In genomic region chr12:84100604-84101492, GRCm38 (mm10) we compare ENCODE assay signal across 8 mouse cellular contexts. TPM values are rescaled to one million over a fixed set of nuclear protein-coding genes. Genes with fewer than 3 reads are reported as not detected.
DNase-seq lines count a peak whose midpoint lies in the region; ATAC-seq lines count a peak whose summit lies in the region.
"Not testable (repeated sequence)": the region's sequence is repeated elsewhere in the genome, so short reads cannot be mapped to it uniquely, and the experiment has no call there.

Gene Acot6 (plus strand): TSS chr12:84100654.

- not testable (repeated sequence) for H3K4me1 ChIP-seq in embryonic facial prominence, embryonic 12.5 days; intestine, embryonic 16.5 days (ENCODE audit: control insufficient read depth, insufficient read depth, low read length)

- under 1% methylated on average over 78 of the region's 80 CpGs for WGBS in embryonic facial prominence, embryonic 12.5 days
- under 1% methylated on average over 69 of the region's 80 CpGs for WGBS in intestine, embryonic 16.5 days

- not testable (repeated sequence) for H3K27ac ChIP-seq in embryonic facial prominence, embryonic 12.5 days
- peak within 1 kb of the TSS; percentile 51; the same call in 1 of the 2 replicates for H3K27ac ChIP-seq in intestine, embryonic 16.5 days (ENCODE audit: low read length)

- H3K9ac ChIP-seq in embryonic facial prominence, embryonic 12.5 days = peak within 1 kb of the TSS; percentile 68
- peak within 1 kb of the TSS; percentile 75 for H3K9ac ChIP-seq in intestine, embryonic 16.5 days (ENCODE audit: low read depth, low read length)

- H3K4me3 ChIP-seq in embryonic facial prominence, embryonic 12.5 days = peak within 1 kb of the TSS; percentile 55
- peak within 1 kb of the TSS; percentile 61 for H3K4me3 ChIP-seq in intestine, embryonic 16.5 days (ENCODE audit: low read length)

- H3K36me3 ChIP-seq in embryonic facial prominence, embryonic 12.5 days; intestine, embryonic 16.5 days (ENCODE audit: control insufficient read depth, insufficient read depth, low read length): not testable (repeated sequence)

- not testable (repeated sequence) for H3K27me3 ChIP-seq in embryonic facial prominence, embryonic 12.5 days; intestine, embryonic 16.5 days (replicated peaks; ENCODE audit: control insufficient read depth, insufficient read depth, low read length)

- intact Hi-C loops in left cerebral cortex, postnatal 36 days (cut with DNase I) = not testable (repeated sequence)

- peak within 1 kb of the TSS; percentile 71 for H3K4me2 ChIP-seq in embryonic facial prominence, embryonic 12.5 days (replicated peaks)
- H3K4me2 ChIP-seq in intestine, embryonic 16.5 days (ENCODE audit: low read depth, low read length) = peak within 1 kb of the TSS; percentile 91

- ATAC-seq in embryonic facial prominence, embryonic 12.5 days (ENCODE audit: insufficient number of reproducible peaks, insufficient read depth, low FRiP score, low TSS enrichment) = 0 out of 2 replicates have a peak, but pooled peaks have one; percentile 35
- peak; percentile 80 for ATAC-seq in intestine, embryonic 16.5 days
- peak; percentile 83 for ATAC-seq in megakaryocyte progenitor cell, adult 5-6 weeks (replicated peaks; ENCODE audit: poor library complexity)

- DNase-seq in adrenal gland, postnatal 25 days = peak; percentile 43
- DNase-seq in heart, adult 18-20 months = peak; percentile 39 to 70
- DNase-seq in left cerebral cortex, postnatal 36 days (ENCODE audit: low spot score in 2 of 2) = peak; percentile 47 to 48
- peak; percentile 52 for DNase-seq in right cerebral cortex, postnatal 25 days
- peak; percentile 18 to 22 for DNase-seq in urinary bladder, postnatal 36 days (ENCODE audit: low spot score in 2 of 2)

- H3K9me3 ChIP-seq in embryonic facial prominence, embryonic 12.5 days; intestine, embryonic 16.5 days (ENCODE audit: control insufficient read depth, low read length): not testable (repeated sequence)

RNA-seq across cellular contexts. Expression of gene Acot6, which starts in this region (rescaled TPM):
- total RNA-seq in adrenal gland, postnatal 25 days (2021) = 4.9 and 5.0 TPM in 2 replicates
- polyA plus RNA-seq in embryonic facial prominence, embryonic 12.5 days (2016; fragmentation: Nextera tagmentation; extraction: Ambion mirVana) = 1.2 and 1.3 TPM in 2 replicates
- total RNA-seq in heart, adult 18-20 months (2021) = 1 to 10 TPM; 2.4 to 3.0 TPM
- 2.5 and 3.2 TPM in 2 replicates for polyA plus RNA-seq in intestine, embryonic 16.5 days (2015; fragmentation: Nextera tagmentation; extraction: Ambion mirVana)
- 1 to 10 TPM; 3.6 to 3.7 TPM for total RNA-seq in left cerebral cortex, postnatal 36 days (2021)
- total RNA-seq in megakaryocyte progenitor cell, adult 5-6 weeks (2015) = 1.5 and 2.0 TPM in 2 replicates
- total RNA-seq in megakaryocyte progenitor cell, adult 5-6 weeks (2017) = 1.7 and 2.0 TPM in 2 replicates
